Mouse (Mus musculus) G1E (cell line): Measurements from ENCODE around the gene Ankrd28. TPM values are rescaled to one million over a fixed set of nuclear protein-coding genes. Genes with fewer than 3 reads are reported as not detected.

Experiments used
- ATAC-seq: 2 replicates; pipeline ENCODE4 v1.8.0; 2016; ENCODE audit warnings: mild to moderate bottlenecking; ENCODE audit not compliant: insufficient number of reproducible peaks, poor library complexity, low FRiP score, severe bottlenecking; ENCODE audit errors: extremely low read depth
- DNase-seq: peaks from one replicate; pipeline ENCODE4 v3.0.0; 2012; ENCODE audit warnings: low spot score
- H3K27me3 ChIP-seq: 2 replicates; pipeline ENCODE4 v1.6.1; 2012; ENCODE audit warnings: mild to moderate bottlenecking, low read length, inconsistent platforms; ENCODE audit not compliant: insufficient read depth
- H3K36me3 ChIP-seq: replicated peaks from 2 replicates; pipeline ENCODE3; 2012; ENCODE audit warnings: mild to moderate bottlenecking, inconsistent platforms
- H3K4me1 ChIP-seq: 2 replicates; pipeline ENCODE4 v1.6.1; 2012; ENCODE audit warnings: low read depth, low read length, inconsistent platforms, mixed read lengths; ENCODE audit not compliant: insufficient read depth
- H3K4me3 ChIP-seq: 2 replicates; pipeline ENCODE4 v1.5.1; 2012; ENCODE audit warnings: low read depth, mild to moderate bottlenecking, inconsistent platforms, low read length, moderate library complexity, mixed read lengths
- H3K9me3 ChIP-seq: replicated peaks from 2 replicates; pipeline ENCODE4 v1.6.1; 2012; ENCODE audit warnings: inconsistent platforms
- CTCF ChIP-seq: IDR thresholded peaks from 2 replicates; pipeline ENCODE4 v1.5.1; 2012; ENCODE audit warnings: low read depth, low read length, inconsistent platforms, mixed read lengths
- GATA1 ChIP-seq: IDR thresholded peaks from 2 replicates; pipeline ENCODE4 v1.6.1; 2012; ENCODE audit warnings: borderline replicate concordance, low read length, inconsistent platforms, mixed read lengths
- GATA2 ChIP-seq: IDR thresholded peaks from 2 replicates; pipeline ENCODE4 v1.6.1; 2012; ENCODE audit warnings: low read depth, low read length, inconsistent platforms, borderline replicate concordance
- POLR2AphosphoS5 ChIP-seq: IDR thresholded peaks from 2 replicates; pipeline ENCODE4 v1.6.1; 2012; ENCODE audit warnings: low read depth, low read length, inconsistent platforms; ENCODE audit not compliant: insufficient replicate concordance
- TAL1 ChIP-seq: conservative IDR thresholded peaks from 2 replicates; pipeline ENCODE4 v1.6.1; 2012; ENCODE audit warnings: low read depth, low read length, inconsistent platforms, mixed read lengths
- polyA plus RNA-seq: library from polyadenylated mRNA; stranded (reverse); fragments of >175 nt; gene quantifications from 2 replicates; pipeline ENCODE4 v1.2.3, GENCODE M21; 2012
- total RNA-seq, 2 experiments: library from RNA; stranded (forward) in 1 of 2; stranded (reverse) in 1 of 2; fragments of 200-1000 nt in 1 of 2; fragments of >200 nt in 1 of 2; fragmentation: Nextera tagmentation in 1 of 2; gene quantifications; 2 replicates each; pipeline ENCODE4 v1.2.3; 2014 to 2017

Gene Ankrd28
- total and polyA plus RNA-seq, 3 experiments: 2.6 to 69.4 (median 40.9) TPM

DNA sequence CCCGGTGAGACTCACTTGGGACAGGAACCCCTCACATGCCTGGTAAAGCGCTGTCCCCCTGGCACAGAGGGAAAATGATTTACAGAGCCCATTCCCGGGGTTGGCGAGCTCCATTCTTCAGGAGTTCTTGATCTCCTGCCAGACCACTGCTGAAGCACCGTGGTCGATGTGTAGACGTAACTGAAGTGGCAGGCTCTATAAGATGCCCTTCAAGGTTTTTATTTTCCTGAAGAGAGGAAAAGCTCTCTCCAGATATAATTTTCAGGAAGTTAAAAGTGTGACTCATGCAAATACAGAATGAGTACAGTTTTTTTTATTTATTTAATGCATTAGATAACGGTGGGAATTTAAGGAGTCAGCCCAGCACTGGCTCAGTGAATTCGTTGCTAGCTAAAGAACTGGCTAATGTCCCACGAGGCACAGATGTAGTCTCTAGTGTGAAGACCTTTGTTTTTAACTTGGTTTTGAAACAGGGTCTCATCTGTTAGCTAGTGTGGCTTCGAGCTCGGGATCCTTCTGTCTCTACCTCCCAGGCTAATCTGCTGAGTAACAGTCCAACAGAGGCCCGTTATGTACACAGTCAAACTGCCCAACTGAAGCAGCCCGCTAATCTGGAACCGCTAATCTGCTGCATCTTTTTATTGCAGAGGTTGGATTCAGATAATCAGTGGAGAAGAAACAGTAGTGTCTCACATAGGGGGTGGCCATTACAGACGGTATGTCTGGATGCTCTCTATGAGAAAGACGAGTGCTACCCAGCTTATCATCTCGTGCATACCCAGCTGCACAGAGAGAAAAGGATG is 166.2 kb downstream of the Ankrd28 start:
- Histone ChIP-seq H3K9me3 (no peaks in the 10 kb centered on the region; the same call in 1 of the 2 replicates), H3K36me3 (peaks cover 58% of the 10 kb centered on the region), H3K4me1 (peaks cover 52% of the 10 kb centered on the region), H3K27me3 (no peaks in the 10 kb centered on the region), H3K4me3 (no peak overlapping the region; the same call in 1 of the 2 replicates)
- TF ChIP-seq GATA2: no peak
- no peak for TF ChIP-seq GATA1
- no peak for TF ChIP-seq POLR2AphosphoS5
- peak; percentile 44 for DNase-seq
- peak; percentile 67 for ATAC-seq

DNA sequence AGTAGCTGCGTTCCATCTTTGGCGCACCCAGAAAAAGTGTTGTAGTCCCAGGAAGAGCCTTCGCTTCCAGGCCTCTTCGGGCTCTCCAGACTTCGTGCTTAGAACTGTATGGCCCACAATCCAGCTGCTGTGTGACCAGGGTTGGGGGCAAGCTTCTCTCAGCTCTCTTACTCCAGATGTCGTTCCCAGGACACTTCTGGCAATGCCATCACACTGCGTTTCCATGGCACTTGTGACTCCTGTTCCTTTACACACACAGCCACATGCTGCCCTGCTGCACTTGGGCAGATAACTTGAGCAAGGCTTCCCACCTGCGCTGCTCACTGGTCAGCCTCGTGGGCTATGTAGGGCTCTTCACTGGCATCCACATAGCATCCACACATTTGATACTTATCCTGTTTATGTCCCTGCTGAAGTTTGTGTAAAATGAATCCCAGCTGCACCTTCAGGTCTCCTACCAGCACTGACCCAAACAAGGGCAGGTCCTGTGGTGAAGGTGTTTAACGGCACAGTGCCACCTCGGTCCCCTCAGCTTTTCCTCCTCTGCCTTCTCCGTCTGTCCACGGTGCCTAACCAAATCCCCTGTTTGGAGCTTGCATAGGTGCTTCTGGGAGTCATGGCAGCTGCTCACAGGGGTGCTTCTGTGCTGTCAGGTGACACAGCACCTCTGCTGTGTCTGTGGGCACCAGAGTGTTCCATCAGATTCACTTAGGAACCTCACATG is 166.9 kb downstream of the Ankrd28 start:
- no peak for DNase-seq
- H3K9me3 ChIP-seq: no peaks in the 10 kb centered on the region; the same call in 1 of the 2 replicates
- H3K4me1 ChIP-seq: peaks cover 56% of the 10 kb centered on the region

DNA sequence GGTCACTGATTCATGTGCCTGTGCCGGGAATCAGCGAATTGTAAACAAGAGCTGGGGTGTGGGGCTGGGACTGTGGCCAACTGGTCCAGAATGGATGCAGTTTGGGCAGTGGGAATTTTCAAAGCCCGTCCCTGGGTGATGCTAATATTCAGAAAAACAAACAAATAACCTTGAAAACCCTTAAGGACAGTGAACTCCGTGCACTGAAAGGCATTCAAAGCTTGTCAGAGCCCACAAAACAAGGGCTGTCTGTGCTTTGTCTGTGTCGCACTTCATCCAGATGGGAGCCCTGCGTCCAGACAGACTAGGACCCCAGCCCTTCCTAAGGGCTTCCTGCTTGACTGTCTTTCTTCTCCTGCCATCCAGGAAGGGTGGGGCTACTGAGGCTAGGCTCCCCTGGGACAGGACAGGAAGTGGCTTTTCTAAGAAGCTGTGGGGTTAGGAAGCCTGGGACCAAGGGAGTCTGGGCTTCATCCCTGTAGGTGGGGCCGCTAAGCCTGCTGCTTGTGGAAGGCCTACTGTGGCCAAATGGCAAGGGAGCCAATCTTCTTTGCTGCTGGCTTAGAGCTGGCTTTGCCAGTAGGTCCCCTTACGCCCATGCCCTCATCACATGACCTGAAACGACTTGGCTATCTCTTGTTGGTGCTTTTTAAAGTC is 167.8 kb downstream of the Ankrd28 start:
- ATAC-seq: no peak
- H3K36me3 ChIP-seq: peaks cover 57% of the 10 kb centered on the region
- DNase-seq: no peak
- no peak overlapping the region; the same call in 1 of the 2 replicates for H3K4me3 ChIP-seq
- no peaks in the 10 kb centered on the region for H3K27me3 ChIP-seq
- peaks cover 65% of the 10 kb centered on the region for H3K4me1 ChIP-seq
- no peaks in the 10 kb centered on the region; the same call in 1 of the 2 replicates for H3K9me3 ChIP-seq
- no peak for TF ChIP-seq GATA2

More for the DNA sequence above, 166.9 kb downstream of the Ankrd28 start:
- TF ChIP-seq POLR2AphosphoS5: no peak
- TF ChIP-seq CTCF: no peak
- TF ChIP-seq GATA2: no peak
- TF ChIP-seq TAL1: no peak
- no peak for TF ChIP-seq GATA1
- Histone ChIP-seq H3K27me3 (no peaks in the 10 kb centered on the region), H3K4me3 (no peak overlapping the region; the same call in 1 of the 2 replicates), H3K36me3 (peaks cover 55% of the 10 kb centered on the region)
- no peak for ATAC-seq

DNA sequence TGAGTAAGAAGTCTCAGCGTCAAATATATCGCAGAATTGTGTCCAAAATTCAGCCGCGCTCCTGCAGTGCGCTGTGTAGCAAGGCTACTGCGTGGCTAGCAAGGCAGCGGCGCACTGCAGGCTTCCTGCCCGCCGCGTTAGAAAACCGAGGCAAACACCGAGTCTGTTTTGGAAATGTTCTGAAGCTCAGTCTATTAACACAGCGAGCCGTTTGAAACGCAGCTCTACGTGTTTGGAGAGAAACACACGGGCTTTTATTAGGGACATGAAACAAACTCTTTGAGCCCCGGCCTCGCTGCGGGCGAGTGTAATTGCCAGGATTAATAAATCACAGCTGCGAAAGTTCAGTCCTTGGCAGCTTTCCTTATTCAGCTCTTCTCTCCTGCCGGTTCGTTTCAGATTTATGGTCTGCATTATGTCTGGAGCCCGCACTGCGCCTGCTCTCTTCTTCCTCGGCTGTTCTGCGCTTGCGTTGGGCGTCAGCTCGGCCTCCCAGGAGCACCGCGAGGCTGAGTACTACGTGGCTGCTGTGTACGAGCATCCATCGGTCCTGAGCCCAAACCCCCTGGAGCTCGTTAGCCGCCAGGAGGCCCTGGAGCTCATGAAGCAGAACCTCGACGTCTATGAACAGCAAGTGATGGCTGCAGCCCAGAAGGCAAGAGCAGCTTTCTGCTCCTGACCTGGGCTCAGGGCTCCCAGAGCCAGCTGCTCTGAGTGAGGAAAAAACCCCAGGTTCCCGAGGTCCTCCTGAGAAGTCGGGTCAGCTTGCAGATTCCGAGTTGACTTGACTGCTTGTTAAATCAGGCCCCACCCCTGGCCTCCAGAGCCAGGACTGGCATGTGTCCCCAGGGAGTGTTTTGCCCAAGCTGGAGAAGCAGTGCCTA is 168.5 kb downstream of the Ankrd28 start:
- no peak overlapping the region for H3K4me3 ChIP-seq
- DNase-seq: no peak
- peaks cover 51% of the 10 kb centered on the region for H3K36me3 ChIP-seq
- no peak for TF ChIP-seq CTCF
- no peak for TF ChIP-seq GATA1
- no peak for TF ChIP-seq TAL1
- TF ChIP-seq POLR2AphosphoS5: no peak
- no peak for TF ChIP-seq GATA2
- peaks cover 70% of the 10 kb centered on the region for H3K4me1 ChIP-seq
- ATAC-seq: no peak
- H3K9me3 ChIP-seq: no peaks in the 10 kb centered on the region; the same call in 1 of the 2 replicates
- H3K27me3 ChIP-seq: no peaks in the 10 kb centered on the region

DNA sequence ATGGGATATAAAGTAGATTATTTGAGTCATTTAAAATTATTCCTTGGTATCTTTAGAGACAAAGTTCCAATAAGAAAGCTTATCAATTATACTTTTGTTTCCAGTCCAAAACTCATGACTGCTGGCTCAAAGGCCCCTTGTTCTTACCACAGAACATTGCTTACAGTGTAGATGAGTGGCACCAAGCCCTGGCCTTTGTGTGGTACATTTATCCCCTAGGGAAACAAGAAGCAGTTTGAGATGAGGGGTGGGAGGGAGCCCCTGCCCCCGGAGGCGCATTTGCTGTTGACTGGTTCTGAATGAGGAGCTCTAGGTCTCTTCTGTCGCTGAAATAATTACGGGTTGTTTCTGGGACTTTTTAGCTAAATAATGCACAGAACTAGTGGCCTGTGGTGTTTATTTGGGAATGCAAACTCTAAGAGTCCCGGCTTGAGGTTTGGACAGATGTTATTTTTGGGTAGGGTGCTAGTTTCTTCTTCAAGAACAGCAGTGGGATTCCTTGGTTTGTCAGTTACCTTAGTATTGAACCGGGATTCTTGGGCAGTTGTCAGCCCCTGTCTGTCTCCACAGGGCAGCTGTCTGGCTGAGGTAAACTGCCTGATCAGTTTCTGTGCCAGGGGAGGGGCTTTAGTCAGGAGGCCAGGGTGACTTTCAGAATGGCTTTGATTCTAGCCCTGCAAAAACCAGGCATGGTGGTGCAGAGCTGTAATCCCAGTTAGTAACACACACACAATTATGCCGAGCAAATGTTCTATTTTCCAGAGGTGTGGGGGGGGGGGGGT is 169.9 kb downstream of the Ankrd28 start:
- Histone ChIP-seq H3K4me1 (peaks cover 75% of the 10 kb centered on the region), H3K9me3 (no peaks in the 10 kb centered on the region), H3K4me3 (no peak overlapping the region), H3K27me3 (no peaks in the 10 kb centered on the region), H3K36me3 (peaks cover 43% of the 10 kb centered on the region)
- TF ChIP-seq GATA2: no peak
- TF ChIP-seq GATA1: no peak
- no peak for TF ChIP-seq TAL1
- TF ChIP-seq CTCF: no peak
- no peak for TF ChIP-seq POLR2AphosphoS5
- ATAC-seq (no peak), DNase-seq (no peak)
